19 mouse cellular contexts compared by ENCODE assay signal in genomic region chr1:176197036-176197766, GRCm38 (mm10).
DNase-seq lines count a peak whose midpoint lies in the region; ATAC-seq and TF ChIP-seq lines count a peak whose summit lies in the region.
"Had no signal": no experiment of that assay in that cellular context is flagged by ENCODE, and none has a peak within 500 bp of the region (broad histone marks: within the 10 kb centered on the region; RNA-seq: fewer than 3 reads in every experiment).

No protein-coding gene starts in this region.

- no peak for TF ChIP-seq CTCF in cerebellum, adult 2 months (IDR thresholded peaks at IDR 0.05; ENCODE audit: borderline replicate concordance, insufficient read depth, low read depth, low read length)

- H3K27ac ChIP-seq in forebrain, embryonic 13.5 days = no peak overlapping the region
- H3K27ac ChIP-seq in forebrain, embryonic 12.5 days = no peak overlapping the region
- no peak overlapping the region for H3K27ac ChIP-seq in hindbrain, embryonic 16.5 days (ENCODE audit: low read depth, low read length)
- no peak overlapping the region for H3K27ac ChIP-seq in hindbrain, embryonic 14.5 days
- H3K27ac ChIP-seq in cerebellum, adult 2 months (ENCODE audit: insufficient read depth, low read length) = peak overlapping the region; percentile 75
- H3K27ac ChIP-seq in limb, embryonic 10.5 days = no peak overlapping the region
- H3K27ac ChIP-seq: hindbrain, embryonic 12.5 days; limb, embryonic 15.5 days; macrophage; midbrain, embryonic 13.5 days; stomach, embryonic 15.5 days had no signal

- no peaks in the 10 kb centered on the region for H3K9me3 ChIP-seq in forebrain, embryonic 13.5 days (replicated peaks)
- H3K9me3 ChIP-seq in forebrain, embryonic 12.5 days = no peaks in the 10 kb centered on the region
- H3K9me3 ChIP-seq in hindbrain, embryonic 16.5 days (ENCODE audit: control insufficient read depth, low read length) = no peaks in the 10 kb centered on the region
- no peaks in the 10 kb centered on the region for H3K9me3 ChIP-seq in hindbrain, embryonic 14.5 days (ENCODE audit: control insufficient read depth, low read length)
- no peaks in the 10 kb centered on the region for H3K9me3 ChIP-seq in limb, embryonic 10.5 days (replicated peaks)
- H3K9me3 ChIP-seq: hindbrain, embryonic 12.5 days; limb, embryonic 15.5 days; midbrain, embryonic 13.5 days; stomach, embryonic 15.5 days had no signal

- H3K36me3 ChIP-seq in forebrain, embryonic 13.5 days (ENCODE audit: poor library complexity, severe bottlenecking) = no peaks in the 10 kb centered on the region
- no peaks in the 10 kb centered on the region for H3K36me3 ChIP-seq in forebrain, embryonic 12.5 days (replicated peaks)
- H3K36me3 ChIP-seq in hindbrain, embryonic 16.5 days (ENCODE audit: control insufficient read depth, insufficient read depth, low read length) = no peaks in the 10 kb centered on the region
- H3K36me3 ChIP-seq in hindbrain, embryonic 14.5 days (replicated peaks; ENCODE audit: control insufficient read depth, insufficient read depth) = no peaks in the 10 kb centered on the region
- no peaks in the 10 kb centered on the region for H3K36me3 ChIP-seq in limb, embryonic 10.5 days
- H3K36me3 ChIP-seq: hindbrain, embryonic 12.5 days; limb, embryonic 15.5 days; midbrain, embryonic 13.5 days; stomach, embryonic 15.5 days had no signal

- peak; percentile 59; the same call in 1 of the 2 replicates for ATAC-seq in forebrain, embryonic 13.5 days
- no peak for ATAC-seq in forebrain, embryonic 12.5 days (ENCODE audit: low FRiP score)
- ATAC-seq in hindbrain, embryonic 16.5 days = peak; percentile 65; the same call in 1 of the 2 replicates
- no peak for ATAC-seq in hindbrain, embryonic 14.5 days (ENCODE audit: low FRiP score)
- ATAC-seq: midbrain, embryonic 13.5 days; Patski had no signal

- no peak overlapping the region for H3K4me3 ChIP-seq in forebrain, embryonic 13.5 days
- no peak overlapping the region for H3K4me3 ChIP-seq in forebrain, embryonic 12.5 days (replicated peaks)
- H3K4me3 ChIP-seq in hindbrain, embryonic 16.5 days (ENCODE audit: low read length) = no peak overlapping the region
- H3K4me3 ChIP-seq in hindbrain, embryonic 14.5 days (replicated peaks; ENCODE audit: low read length) = no peak overlapping the region
- no peak overlapping the region for H3K4me3 ChIP-seq in cerebellum, adult 2 months (replicated peaks; ENCODE audit: insufficient read depth, low read depth, low read length)
- H3K4me3 ChIP-seq in limb, embryonic 10.5 days = no peak overlapping the region
- H3K4me3 ChIP-seq: hindbrain, embryonic 12.5 days; limb, embryonic 15.5 days; midbrain, embryonic 13.5 days; stomach, embryonic 15.5 days had no signal

- no peak for DNase-seq in hindbrain, embryonic 14.5 days (ENCODE audit: low spot score)
- DNase-seq in cerebellum, adult 2 months = peak; percentile 91 to 98
- peak; percentile 14 to 34 for DNase-seq in gastrocnemius, adult 8-10 months (ENCODE audit: low spot score in 2 of 2)
- DNase-seq in limb, embryonic 10.5 days (ENCODE audit: low spot score) = no peak
- DNase-seq in thymus, postnatal 0 days (ENCODE audit: low spot score) = no peak
- DNase-seq: kidney, adult 11 months; kidney, postnatal 4 days; lung, adult 18-20 months; thymus, postnatal 4 days had no signal

- 83% methylated on average over 6 of the region's 6 CpGs for WGBS in forebrain, embryonic 13.5 days
- WGBS in forebrain, embryonic 12.5 days = 91% methylated on average over 6 of the region's 6 CpGs
- 78% methylated on average over 6 of the region's 6 CpGs for WGBS in hindbrain, embryonic 16.5 days
- 84% methylated on average over 6 of the region's 6 CpGs for WGBS in hindbrain, embryonic 14.5 days
- WGBS in cerebellum, adult 2 months = 5% methylated on average over 6 of the region's 6 CpGs
- 88% methylated on average over 6 of the region's 6 CpGs for WGBS in limb, embryonic 10.5 days

- TF ChIP-seq POLR2A in cerebellum, adult 2 months (IDR thresholded peaks at IDR 0.05; ENCODE audit: borderline replicate concordance, insufficient read depth, low read length) = no peak

- H3K4me1 ChIP-seq in forebrain, embryonic 13.5 days = no peaks in the 10 kb centered on the region
- no peaks in the 10 kb centered on the region for H3K4me1 ChIP-seq in forebrain, embryonic 12.5 days
- H3K4me1 ChIP-seq in hindbrain, embryonic 16.5 days (ENCODE audit: control insufficient read depth, insufficient read depth, low read depth, low read length) = no peaks in the 10 kb centered on the region
- no peaks in the 10 kb centered on the region for H3K4me1 ChIP-seq in hindbrain, embryonic 14.5 days (replicated peaks; ENCODE audit: control insufficient read depth, insufficient read depth, low read length)
- peaks cover 49% of the 10 kb centered on the region; the same call in 1 of the 2 replicates for H3K4me1 ChIP-seq in cerebellum, adult 2 months (ENCODE audit: control insufficient read depth, insufficient read depth, low read length)
- H3K4me1 ChIP-seq in limb, embryonic 10.5 days = no peaks in the 10 kb centered on the region
- H3K4me1 ChIP-seq: hindbrain, embryonic 12.5 days; limb, embryonic 15.5 days; midbrain, embryonic 13.5 days; stomach, embryonic 15.5 days had no signal

- no peaks in the 10 kb centered on the region for H3K27me3 ChIP-seq in forebrain, embryonic 13.5 days
- H3K27me3 ChIP-seq in forebrain, embryonic 12.5 days = no peaks in the 10 kb centered on the region
- H3K27me3 ChIP-seq in hindbrain, embryonic 16.5 days (replicated peaks; ENCODE audit: control insufficient read depth, insufficient read depth, low read length) = no peaks in the 10 kb centered on the region
- H3K27me3 ChIP-seq in hindbrain, embryonic 14.5 days (ENCODE audit: control insufficient read depth, insufficient read depth, low read length) = no peaks in the 10 kb centered on the region
- H3K27me3 ChIP-seq in cerebellum, adult 2 months (ENCODE audit: control insufficient read depth, insufficient read depth, low read length) = no peaks in the 10 kb centered on the region
- H3K27me3 ChIP-seq in limb, embryonic 10.5 days (ENCODE audit: low read depth, poor library complexity, severe bottlenecking) = no peaks in the 10 kb centered on the region
- H3K27me3 ChIP-seq: hindbrain, embryonic 12.5 days; limb, embryonic 15.5 days; midbrain, embryonic 13.5 days; Patski; stomach, embryonic 15.5 days had no signal

- no peak overlapping the region for H3K9ac ChIP-seq in forebrain, embryonic 13.5 days
- no peak overlapping the region for H3K9ac ChIP-seq in forebrain, embryonic 12.5 days
- no peak overlapping the region for H3K9ac ChIP-seq in hindbrain, embryonic 16.5 days (ENCODE audit: low read depth, low read length)
- no peak overlapping the region for H3K9ac ChIP-seq in hindbrain, embryonic 14.5 days
- H3K9ac ChIP-seq: hindbrain, embryonic 12.5 days; limb, embryonic 15.5 days; midbrain, embryonic 13.5 days; stomach, embryonic 15.5 days had no signal

- no peak overlapping the region for H3K4me2 ChIP-seq in forebrain, embryonic 13.5 days
- H3K4me2 ChIP-seq in forebrain, embryonic 12.5 days = no peak overlapping the region
- H3K4me2 ChIP-seq in hindbrain, embryonic 16.5 days (ENCODE audit: low read length) = no peak overlapping the region
- H3K4me2 ChIP-seq in hindbrain, embryonic 14.5 days (replicated peaks) = no peak overlapping the region
- H3K4me2 ChIP-seq: heart, embryonic 11.5 days; hindbrain, embryonic 12.5 days; limb, embryonic 15.5 days; midbrain, embryonic 13.5 days; stomach, embryonic 15.5 days had no signal

Comparison
In these comparisons a context has a peak if more than half of its experiments do, and no peak if none do; other contexts are left out.
1. ATAC-seq: peak in forebrain, embryonic 13.5 days (single experiment) and hindbrain, embryonic 16.5 days (single experiment); none in forebrain, embryonic 12.5 days (single experiment) and hindbrain, embryonic 14.5 days (single experiment).
2. DNase-seq: peak in cerebellum, adult 2 months (2 of 2) and gastrocnemius, adult 8-10 months (2 of 2); none in hindbrain, embryonic 14.5 days (single experiment), limb, embryonic 10.5 days (single experiment) and thymus, postnatal 0 days (single experiment).